Mouse (Mus musculus): Measurements from ENCODE around the gene Cisd1. TPM values are rescaled to one million over a fixed set of nuclear protein-coding genes. Genes with fewer than 3 reads are reported as not detected.
A peak's percentile ranks its signal among the peaks of the same experiment; 100 is the strongest.

Gene Cisd1
- polyA plus RNA-seq, 1 experiment, result 24.2 TPM

GRCm38 (mm10) chr10:71346722-71347508 is 2.2 kb upstream of the Cisd1 start:
- peak overlapping the region; percentile 57 for H3K27ac ChIP-seq (ENCODE audit: control insufficient read depth, insufficient read depth, low read depth, low read length, poor library complexity)
- peaks cover 1% of the 10 kb centered on the region; the same call in 1 of the 2 replicates for H3K4me1 ChIP-seq (ENCODE audit: control insufficient read depth, insufficient read depth, low read length)
- peak overlapping the region; percentile 74 for H3K4me3 ChIP-seq (replicated peaks; ENCODE audit: control insufficient read depth, low read depth, low read length)
- no peak for TF ChIP-seq POLR2A (IDR thresholded peaks at IDR 0.05; ENCODE audit: borderline replicate concordance, control insufficient read depth, low read depth, low read length)
- TF ChIP-seq CTCF (IDR thresholded peaks at IDR 0.05; ENCODE audit: control insufficient read depth, insufficient read depth, low read length), result no peak
- WGBS, result 12% methylated on average over 13 of the region's 13 CpGs

GRCm38 (mm10) chr10:71346106-71346505 is 1.4 kb upstream of the Cisd1 start:
- 67% methylated on average over 2 of the region's 2 CpGs for whole genome bisulfite sequencing
- Histone ChIP-seq H3K4me3 (replicated peaks; ENCODE audit: control insufficient read depth, low read depth, low read length) (no peak overlapping the region), H3K27ac (ENCODE audit: control insufficient read depth, insufficient read depth, low read depth, low read length, poor library complexity) (no peak overlapping the region), H3K4me1 (ENCODE audit: control insufficient read depth, insufficient read depth, low read length) (peaks cover 1% of the 10 kb centered on the region; the same call in 1 of the 2 replicates)
- TF ChIP-seq CTCF (IDR thresholded peaks at IDR 0.05; ENCODE audit: control insufficient read depth, insufficient read depth, low read length) (no peak), POLR2A (IDR thresholded peaks at IDR 0.05; ENCODE audit: borderline replicate concordance, control insufficient read depth, low read depth, low read length) (no peak)

- 19% methylated on average over 14 of the region's 14 CpGs for WGBS
- H3K4me3 ChIP-seq (replicated peaks; ENCODE audit: control insufficient read depth, low read depth, low read length), result peak overlapping the region; percentile 51
- H3K27ac ChIP-seq (ENCODE audit: control insufficient read depth, insufficient read depth, low read depth, low read length, poor library complexity), result no peak overlapping the region
- no peaks in the 10 kb centered on the region; the same call in 1 of the 2 replicates for H3K4me1 ChIP-seq (ENCODE audit: control insufficient read depth, insufficient read depth, low read length)
- TF ChIP-seq POLR2A (IDR thresholded peaks at IDR 0.05; ENCODE audit: borderline replicate concordance, control insufficient read depth, low read depth, low read length) (no peak), CTCF (IDR thresholded peaks at IDR 0.05; ENCODE audit: control insufficient read depth, insufficient read depth, low read length) (no peak)
Measured at GRCm38 (mm10) chr10:71343567-71344265, 1.0 kb downstream of the Cisd1 start.

GRCm38 (mm10) chr10:71343130-71343529 is 1.6 kb downstream of the Cisd1 start:
- Histone ChIP-seq H3K27ac (ENCODE audit: control insufficient read depth, insufficient read depth, low read depth, low read length, poor library complexity) (no peak overlapping the region), H3K4me3 (replicated peaks; ENCODE audit: control insufficient read depth, low read depth, low read length) (no peak overlapping the region), H3K4me1 (ENCODE audit: control insufficient read depth, insufficient read depth, low read length) (no peaks in the 10 kb centered on the region; the same call in 1 of the 2 replicates)
- 43% methylated on average over 3 of the region's 3 CpGs for WGBS
- TF ChIP-seq POLR2A (IDR thresholded peaks at IDR 0.05; ENCODE audit: borderline replicate concordance, control insufficient read depth, low read depth, low read length), result no peak
- no peak for TF ChIP-seq CTCF (IDR thresholded peaks at IDR 0.05; ENCODE audit: control insufficient read depth, insufficient read depth, low read length)

GRCm38 (mm10) chr10:71342030-71342805 is 2.5 kb downstream of the Cisd1 start:
- 93% methylated on average over 7 of the region's 7 CpGs for WGBS
- Histone ChIP-seq H3K4me1 (ENCODE audit: control insufficient read depth, insufficient read depth, low read length) (no peaks in the 10 kb centered on the region; the same call in 1 of the 2 replicates), H3K27ac (ENCODE audit: control insufficient read depth, insufficient read depth, low read depth, low read length, poor library complexity) (no peak overlapping the region)

GRCm38 (mm10) chr10:71341290-71341689 is 3.5 kb downstream of the Cisd1 start:
- TF ChIP-seq POLR2A (IDR thresholded peaks at IDR 0.05; ENCODE audit: borderline replicate concordance, control insufficient read depth, low read depth, low read length) (no peak), CTCF (IDR thresholded peaks at IDR 0.05; ENCODE audit: control insufficient read depth, insufficient read depth, low read length) (no peak)
- H3K4me1 ChIP-seq (ENCODE audit: control insufficient read depth, insufficient read depth, low read length), result no peaks in the 10 kb centered on the region; the same call in 1 of the 2 replicates
- H3K27ac ChIP-seq (ENCODE audit: control insufficient read depth, insufficient read depth, low read depth, low read length, poor library complexity), result no peak overlapping the region
- no peak overlapping the region for H3K4me3 ChIP-seq (replicated peaks; ENCODE audit: control insufficient read depth, low read depth, low read length)
- WGBS, result 91% methylated on average over 9 of the region's 9 CpGs

More at GRCm38 (mm10) chr10:71342030-71342805, 2.5 kb downstream of the Cisd1 start:
- TF ChIP-seq CTCF (IDR thresholded peaks at IDR 0.05; ENCODE audit: control insufficient read depth, insufficient read depth, low read length), result peak; percentile 31; the same call in 1 of the 2 replicates
- no peak for TF ChIP-seq POLR2A (IDR thresholded peaks at IDR 0.05; ENCODE audit: borderline replicate concordance, control insufficient read depth, low read depth, low read length)
- no peak overlapping the region for H3K4me3 ChIP-seq (replicated peaks; ENCODE audit: control insufficient read depth, low read depth, low read length)

GRCm38 (mm10) chr10:71340195-71340594 is 4.6 kb downstream of the Cisd1 start:
- Histone ChIP-seq H3K27ac (ENCODE audit: control insufficient read depth, insufficient read depth, low read depth, low read length, poor library complexity) (no peak overlapping the region), H3K4me1 (ENCODE audit: control insufficient read depth, insufficient read depth, low read length) (no peaks in the 10 kb centered on the region; the same call in 1 of the 2 replicates)
- WGBS, result 80% methylated on average over 2 of the region's 2 CpGs

More at GRCm38 (mm10) chr10:71340195-71340594, 4.6 kb downstream of the Cisd1 start:
- TF ChIP-seq CTCF (IDR thresholded peaks at IDR 0.05; ENCODE audit: control insufficient read depth, insufficient read depth, low read length), result no peak
- no peak for TF ChIP-seq POLR2A (IDR thresholded peaks at IDR 0.05; ENCODE audit: borderline replicate concordance, control insufficient read depth, low read depth, low read length)
- no peak overlapping the region for H3K4me3 ChIP-seq (replicated peaks; ENCODE audit: control insufficient read depth, low read depth, low read length)

All from bone marrow, adult 2 months (tissue).